ENCODE assay signal across 10 mouse cellular contexts in the genomic region with DNA sequence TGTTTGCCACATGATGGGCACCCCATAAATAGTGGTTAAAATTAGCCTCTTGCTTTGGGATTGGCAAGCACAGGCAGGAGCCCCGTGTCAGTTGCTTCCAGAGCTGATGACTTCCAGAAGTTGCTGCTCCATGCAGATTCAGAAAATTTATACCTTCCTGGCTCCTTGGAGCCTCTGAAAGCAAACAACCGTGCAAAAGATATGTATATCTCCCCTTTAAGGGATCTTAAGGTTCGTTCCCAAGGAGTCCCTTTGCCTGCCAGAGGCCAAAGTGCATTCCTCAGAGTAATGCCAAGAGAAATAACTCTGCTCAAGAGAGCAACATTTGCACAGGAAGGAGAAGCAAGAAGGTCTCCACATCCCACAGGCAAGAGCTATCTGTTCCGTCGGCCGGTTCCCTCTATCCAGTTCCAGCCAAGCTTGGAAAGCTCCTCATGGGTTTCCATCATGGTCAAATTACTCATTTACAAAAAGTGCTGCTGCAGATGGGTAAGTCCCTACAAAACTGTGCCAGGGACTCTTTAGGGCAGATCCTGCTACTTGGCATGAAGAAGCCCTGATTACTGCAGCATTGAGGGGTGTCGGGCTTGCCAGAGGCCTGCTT.
DNase-seq lines count a peak whose midpoint lies in the region; ATAC-seq lines count a peak whose summit lies in the region.
"Had no signal": no experiment of that assay in that cellular context is flagged by ENCODE, and none has a peak within 500 bp of the region (broad histone marks: within the 10 kb centered on the region; RNA-seq: fewer than 3 reads in every experiment).

No protein-coding gene starts in this region.

- H3K36me3 ChIP-seq in heart, embryonic 11.5 days (ENCODE audit: control insufficient read depth, insufficient read depth, low read length) = no peaks in the 10 kb centered on the region
- H3K36me3 ChIP-seq in embryonic facial prominence, embryonic 15.5 days = no peaks in the 10 kb centered on the region
- H3K36me3 ChIP-seq in heart, embryonic 16.5 days (ENCODE audit: control insufficient read depth, insufficient read depth) = no peaks in the 10 kb centered on the region
- H3K36me3 ChIP-seq: liver, embryonic 13.5 days had no signal

- H3K27ac ChIP-seq in heart, embryonic 11.5 days (ENCODE audit: low read depth, low read length) = no peak overlapping the region
- peak overlapping the region; percentile 74 for H3K27ac ChIP-seq in embryonic facial prominence, embryonic 15.5 days (replicated peaks)
- H3K27ac ChIP-seq in heart, embryonic 16.5 days (ENCODE audit: low read length) = peak overlapping the region; percentile 46
- H3K27ac ChIP-seq: layer of hippocampus, adult 2 months; liver, embryonic 13.5 days had no signal

- ATAC-seq in heart, embryonic 11.5 days (replicated peaks; ENCODE audit: insufficient number of reproducible peaks, low FRiP score, low TSS enrichment) = no peak
- peak; percentile 80 for ATAC-seq in embryonic facial prominence, embryonic 15.5 days (ENCODE audit: insufficient number of reproducible peaks, low FRiP score, low TSS enrichment, low read depth)
- peak; percentile 73 for ATAC-seq in heart, embryonic 16.5 days (replicated peaks; ENCODE audit: extremely low read depth, insufficient read depth, low FRiP score)

- WGBS in heart, embryonic 11.5 days (ENCODE audit: insufficient replicate concordance) = 49% methylated on average over 7 of the region's 7 CpGs
- WGBS in embryonic facial prominence, embryonic 15.5 days = 43% methylated on average over 7 of the region's 7 CpGs
- 46% methylated on average over 7 of the region's 7 CpGs for WGBS in heart, embryonic 16.5 days

- H3K4me3 ChIP-seq in heart, embryonic 11.5 days (ENCODE audit: low read depth, low read length) = no peak overlapping the region
- H3K4me3 ChIP-seq in embryonic facial prominence, embryonic 15.5 days (replicated peaks) = no peak overlapping the region
- H3K4me3 ChIP-seq in heart, embryonic 16.5 days (ENCODE audit: low read length) = no peak overlapping the region
- H3K4me3 ChIP-seq: layer of hippocampus, adult 2 months; liver, embryonic 13.5 days had no signal

- no peak overlapping the region for H3K9ac ChIP-seq in heart, embryonic 11.5 days (ENCODE audit: low read depth, low read length)
- no peak overlapping the region for H3K9ac ChIP-seq in embryonic facial prominence, embryonic 15.5 days
- H3K9ac ChIP-seq in heart, embryonic 16.5 days (ENCODE audit: low read length) = no peak overlapping the region
- H3K9ac ChIP-seq: liver, embryonic 13.5 days had no signal

- no peaks in the 10 kb centered on the region for H3K4me1 ChIP-seq in heart, embryonic 11.5 days (ENCODE audit: control insufficient read depth, insufficient read depth, low read length)
- peaks cover 15% of the 10 kb centered on the region for H3K4me1 ChIP-seq in embryonic facial prominence, embryonic 15.5 days
- H3K4me1 ChIP-seq in heart, embryonic 16.5 days (ENCODE audit: control insufficient read depth, insufficient read depth, low read length) = 0 out of 2 replicates have a peak, but pooled peaks cover 2% of the 10 kb centered on the region
- H3K4me1 ChIP-seq: liver, embryonic 13.5 days had no signal

- H3K9me3 ChIP-seq in heart, embryonic 11.5 days (replicated peaks; ENCODE audit: control insufficient read depth, low read length) = no peaks in the 10 kb centered on the region
- H3K9me3 ChIP-seq in embryonic facial prominence, embryonic 15.5 days (replicated peaks) = no peaks in the 10 kb centered on the region
- H3K9me3 ChIP-seq in heart, embryonic 16.5 days (replicated peaks; ENCODE audit: control insufficient read depth, low read length) = no peaks in the 10 kb centered on the region
- H3K9me3 ChIP-seq: liver, embryonic 13.5 days had no signal

- no peaks in the 10 kb centered on the region; the same call in 1 of the 2 replicates for H3K27me3 ChIP-seq in heart, embryonic 11.5 days (ENCODE audit: control insufficient read depth, insufficient read depth, low read length)
- H3K27me3 ChIP-seq in embryonic facial prominence, embryonic 15.5 days = no peaks in the 10 kb centered on the region
- no peaks in the 10 kb centered on the region for H3K27me3 ChIP-seq in heart, embryonic 16.5 days (ENCODE audit: control insufficient read depth, insufficient read depth, low read length)
- H3K27me3 ChIP-seq: liver, embryonic 13.5 days had no signal

- H3K4me2 ChIP-seq in heart, embryonic 11.5 days = no peak overlapping the region
- no peak overlapping the region for H3K4me2 ChIP-seq in embryonic facial prominence, embryonic 15.5 days (replicated peaks)
- no peak overlapping the region for H3K4me2 ChIP-seq in heart, embryonic 16.5 days (ENCODE audit: low read depth, low read length)
- H3K4me2 ChIP-seq: liver, embryonic 13.5 days had no signal

- DNase-seq in heart, adult 9 months (ENCODE audit: low spot score in 2 of 2) = peak; percentile 1 to 20
- peak; percentile 27 to 48 for DNase-seq in kidney, postnatal 4 days
- no peak for DNase-seq in frontal cortex, postnatal 14 days (ENCODE audit: low spot score in 2 of 2)
- DNase-seq in cerebellum, adult 11-12 months = no peak
- no peak for DNase-seq in cerebellum, adult 9-11 months
- DNase-seq: liver, embryonic 13.5 days had no signal

Comparison
In these comparisons a context has a peak if more than half of its experiments do, and no peak if none do; other contexts are left out.
1. DNase-seq: peak in heart, adult 9 months (2 of 2) and kidney, postnatal 4 days (2 of 2); none in frontal cortex, postnatal 14 days (0 of 2), cerebellum, adult 11-12 months (single experiment) and cerebellum, adult 9-11 months (single experiment).